Mouse (Mus musculus) lung, postnatal 0 days (tissue): ENCODE measurements around the gene Clec16a.

Source experiments
- CTCF ChIP-seq: IDR thresholded peaks from 2 replicates; pipeline ENCODE4 v1.5.1; 2016; ENCODE audit warnings: antibody characterized with exemption, mild to moderate bottlenecking
- EP300 ChIP-seq: IDR thresholded peaks from 2 replicates; pipeline ENCODE4 v1.6.1; 2016; ENCODE audit warnings: antibody characterized with exemption, mild to moderate bottlenecking, control low read depth

DNA sequence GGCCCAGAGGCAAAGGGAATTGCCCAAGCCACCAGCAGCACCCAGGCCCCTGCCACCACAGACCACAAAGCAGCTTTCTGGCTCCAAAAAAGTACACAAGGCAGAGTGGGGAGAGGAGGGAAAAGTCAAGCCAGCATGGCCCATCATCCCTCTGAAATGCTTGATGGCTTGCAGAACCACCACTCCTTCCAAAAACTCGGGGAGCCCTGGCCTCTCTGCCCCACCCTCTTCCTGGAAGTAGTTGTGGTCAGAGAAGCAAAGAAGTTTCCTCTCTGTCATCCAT, 238.0 kb downstream of the Clec16a start:
- TF ChIP-seq CTCF (no peak), EP300 (no peak)
